In the genomic region with DNA sequence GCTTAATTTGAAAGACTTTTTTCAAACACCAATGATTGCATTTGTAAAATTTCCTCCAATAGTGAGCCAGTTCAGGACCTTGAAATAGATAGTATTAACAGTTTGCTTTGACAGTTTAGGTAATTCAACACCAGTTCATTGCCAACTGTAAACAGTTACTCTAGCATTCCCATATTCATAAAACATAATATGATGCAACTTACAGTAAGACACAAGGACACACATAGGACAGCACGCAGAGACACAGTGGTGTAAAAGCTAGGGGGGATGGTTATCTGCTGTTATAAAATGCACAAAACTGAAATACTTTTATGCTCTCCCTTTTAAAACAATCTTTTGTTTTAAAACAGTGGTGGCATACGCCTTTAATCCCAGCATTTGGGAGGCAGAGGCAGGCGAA, we compare ENCODE assay signal across 26 mouse cellular contexts.
"Had no signal": no experiment of that assay in that cellular context is flagged by ENCODE, and none has a peak within 500 bp of the region (broad histone marks: within the 10 kb centered on the region; RNA-seq: fewer than 3 reads in every experiment).

No protein-coding gene starts in this region.

- H3K27ac ChIP-seq: embryonic facial prominence, embryonic 10.5 days; embryonic facial prominence, embryonic 12.5 days; embryonic facial prominence, embryonic 13.5 days; embryonic facial prominence, embryonic 15.5 days; forebrain, embryonic 10.5 days; forebrain, embryonic 13.5 days; gastrocnemius, adult 2 months; heart, adult 2 months had no signal

- ATAC-seq: forebrain, embryonic 13.5 days; forebrain, embryonic 14.5 days; forebrain, embryonic 16.5 days; forebrain, postnatal 0 days had no signal

- H3K27me3 ChIP-seq: embryonic facial prominence, embryonic 12.5 days; embryonic facial prominence, embryonic 13.5 days; embryonic facial prominence, embryonic 15.5 days; forebrain, embryonic 12.5 days; forebrain, embryonic 13.5 days had no signal

- H3K9ac ChIP-seq: embryonic facial prominence, embryonic 12.5 days; embryonic facial prominence, embryonic 13.5 days; embryonic facial prominence, embryonic 15.5 days; forebrain, embryonic 12.5 days; forebrain, embryonic 13.5 days; forebrain, postnatal 0 days had no signal

- H3K4me1 ChIP-seq: embryonic facial prominence, embryonic 10.5 days; embryonic facial prominence, embryonic 12.5 days; embryonic facial prominence, embryonic 13.5 days; embryonic facial prominence, embryonic 15.5 days; forebrain, embryonic 10.5 days; forebrain, embryonic 12.5 days; forebrain, embryonic 13.5 days had no signal

- H3K4me3 ChIP-seq: embryonic facial prominence, embryonic 10.5 days; embryonic facial prominence, embryonic 12.5 days; embryonic facial prominence, embryonic 13.5 days; embryonic facial prominence, embryonic 15.5 days; erythroblast, embryonic 14.5 days; forebrain, embryonic 10.5 days; forebrain, embryonic 12.5 days; forebrain, embryonic 13.5 days; gastrocnemius, adult 2 months; heart, adult 2 months had no signal

- H3K4me2 ChIP-seq: embryonic facial prominence, embryonic 12.5 days; embryonic facial prominence, embryonic 13.5 days; embryonic facial prominence, embryonic 15.5 days; forebrain, embryonic 12.5 days; forebrain, embryonic 13.5 days had no signal

- H3K36me3 ChIP-seq: embryonic facial prominence, embryonic 10.5 days; embryonic facial prominence, embryonic 12.5 days; embryonic facial prominence, embryonic 13.5 days; embryonic facial prominence, embryonic 15.5 days; forebrain, embryonic 10.5 days; forebrain, embryonic 12.5 days had no signal

- DNase-seq: cerebellum, adult 8-10 months; cerebellum, adult 9-10 months; cerebellum, adult 9-11 months; cerebellum, postnatal 10 days; cerebellum, postnatal 14 days; cerebellum, postnatal 25 days; cerebellum, postnatal 36 days; embryo, embryonic 11 days; gastrocnemius, adult 2 months; gastrocnemius, postnatal 10 days; gastrocnemius, postnatal 14 days; gastrocnemius, postnatal 25 days; gastrocnemius, postnatal 36 days; heart, adult 18-20 months; heart, adult 2 months had no signal

- H3K9me3 ChIP-seq: embryonic facial prominence, embryonic 10.5 days; embryonic facial prominence, embryonic 12.5 days; embryonic facial prominence, embryonic 13.5 days; embryonic facial prominence, embryonic 15.5 days; forebrain, embryonic 10.5 days; forebrain, embryonic 12.5 days; forebrain, embryonic 13.5 days had no signal
